In genomic region chr15:7172875-7173274, GRCm38 (mm10) we compare ENCODE assay signal across 10 mouse cellular contexts.
DNase-seq lines count a peak whose midpoint lies in the region; ATAC-seq lines count a peak whose summit lies in the region.
"Had no signal": no experiment of that assay in that cellular context is flagged by ENCODE, and none has a peak within 500 bp of the region (broad histone marks: within the 10 kb centered on the region; RNA-seq: fewer than 3 reads in every experiment).

No protein-coding gene starts in this region.

- peak; percentile 72 to 80 for DNase-seq in heart, adult 18-20 months
- no peak for DNase-seq in heart, postnatal 25 days (ENCODE audit: low spot score)
- DNase-seq in adipocyte (ENCODE audit: low spot score) = peak; percentile 24
- DNase-seq in heart, adult 8-10 months (ENCODE audit: low spot score) = peak; percentile 59
- DNase-seq in kidney, postnatal 25 days = peak; percentile 58 to 69
- no peak for DNase-seq in embryo, embryonic 10 days (ENCODE audit: low spot score)
- DNase-seq: cerebellum, adult 8-10 months; liver; thymus, adult 2 months had no signal

- no peak for ATAC-seq in erythroblast, adult 5-6 weeks (replicated peaks; ENCODE audit: low FRiP score, poor library complexity, severe bottlenecking)

- intact Hi-C loops in heart, postnatal 25 days (cut with DNase I) = no loop called here

Comparison
In these comparisons a context has a peak if more than half of its experiments do, and no peak if none do; other contexts are left out.
1. DNase-seq: peak in heart, adult 18-20 months (2 of 2), adipocyte (single experiment), heart, adult 8-10 months (single experiment) and kidney, postnatal 25 days (2 of 2); none in heart, postnatal 25 days (single experiment) and embryo, embryonic 10 days (single experiment).